Mouse (Mus musculus) splenic B cell, adult 2 months (primary cell): ENCODE measurements around the gene Ctbp2.

Source experiments
- DNase-seq: peaks from one replicate; pipeline ENCODE4 v3.0.0-alpha.2; 2011; ENCODE audit warnings: low read depth, low spot score
- H3K27me3 ChIP-seq: 2 replicates; pipeline ENCODE4 v1.6.1; 2012; ENCODE audit warnings: mild to moderate bottlenecking, low read length, moderate library complexity, mixed read lengths; ENCODE audit not compliant: control insufficient read depth, poor library complexity, insufficient read depth, severe bottlenecking
- H3K36me3 ChIP-seq: 2 replicates; pipeline ENCODE4 v1.6.1; 2012; ENCODE audit warnings: mild to moderate bottlenecking, low read length, moderate library complexity, mixed read lengths; ENCODE audit not compliant: control insufficient read depth, poor library complexity, insufficient read depth, severe bottlenecking

Ctbp2 gene

DNA sequence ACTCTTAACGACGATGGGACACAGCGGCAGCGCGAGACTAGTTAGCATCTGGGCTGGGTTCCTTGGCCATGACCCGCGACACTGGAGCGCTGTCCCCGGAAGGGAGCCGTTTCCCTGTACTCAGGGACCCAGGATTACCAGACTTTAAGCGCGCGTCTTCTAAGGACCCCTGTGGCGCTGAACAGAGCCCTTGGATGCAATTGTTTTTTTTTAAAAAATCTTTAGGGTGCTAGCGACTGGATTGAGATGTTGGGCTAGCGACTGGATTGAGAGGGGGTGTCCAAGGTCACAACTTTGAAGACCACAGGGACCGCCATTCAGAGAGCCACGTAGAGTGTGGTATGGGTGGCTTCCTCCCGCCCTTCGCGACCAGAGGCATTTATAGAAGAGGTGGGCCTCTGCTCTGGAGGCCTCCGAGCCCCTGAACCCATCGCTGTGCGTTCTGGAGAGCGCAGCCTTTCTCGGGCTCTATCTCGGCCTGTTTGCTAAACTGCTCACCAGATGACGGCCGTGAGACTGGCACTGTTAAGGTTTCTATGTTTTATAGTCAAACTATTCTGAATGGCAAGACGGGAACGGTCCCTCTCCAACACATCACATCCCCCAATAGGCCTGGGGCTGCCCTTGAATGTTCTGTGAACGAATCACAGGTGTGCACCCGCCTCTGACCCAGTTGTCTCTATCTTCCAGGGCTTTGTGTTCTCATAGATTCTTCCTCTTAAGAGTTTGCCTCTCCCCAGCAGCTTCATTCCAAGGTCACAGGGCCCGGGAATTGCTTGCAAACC lies 739 bp upstream of the Ctbp2 start:
- no peaks in the 10 kb centered on the region for H3K36me3 ChIP-seq
- no peaks in the 10 kb centered on the region for H3K27me3 ChIP-seq
- no peak for DNase-seq

DNA sequence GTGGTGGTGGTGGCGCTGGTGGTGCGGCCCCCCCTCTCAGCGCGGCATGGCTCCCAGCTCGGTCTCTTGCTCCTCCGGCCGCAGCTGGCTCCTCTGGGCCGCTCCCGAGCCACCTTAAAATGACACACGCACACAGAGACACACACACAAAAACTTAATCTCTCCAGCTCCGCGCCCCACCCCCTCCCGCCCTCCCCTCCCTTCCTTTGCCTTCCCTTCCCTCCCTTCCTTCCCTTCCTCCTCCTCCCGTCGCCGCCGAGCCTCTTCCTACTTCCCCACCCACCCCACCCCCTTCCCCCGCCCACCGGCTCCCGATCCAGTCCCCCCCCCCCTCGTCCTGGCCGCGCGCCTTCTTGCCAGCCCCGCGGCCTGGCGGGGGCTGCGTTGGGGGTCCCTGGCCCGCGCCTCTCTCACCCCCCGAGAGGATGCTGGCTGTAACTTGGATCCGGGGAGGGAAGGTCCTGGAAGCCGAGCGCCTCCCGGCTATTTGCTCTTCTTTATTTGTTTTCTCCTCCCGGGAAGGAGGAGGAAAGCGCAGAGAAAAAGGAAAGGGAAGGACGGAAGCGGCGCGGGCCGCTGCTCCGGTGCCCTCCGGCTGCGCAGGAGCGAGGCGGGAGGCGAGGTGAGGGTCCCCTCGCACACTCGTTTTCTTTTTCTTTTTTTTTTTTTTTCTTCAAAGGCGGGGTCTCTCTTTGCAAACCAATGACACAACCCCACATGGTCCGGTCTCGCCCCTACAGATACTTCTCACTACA lies 733 bp downstream of the Ctbp2 start, which contains the start of gene Fgfr2:
Gene Fgfr2, minus strand, starts transcription at position 107 of the 755 bp plus-strand sequence.
- Histone ChIP-seq H3K27me3 (no peaks in the 10 kb centered on the region), H3K36me3 (no peaks in the 10 kb centered on the region)
- no peak for DNase-seq

DNA sequence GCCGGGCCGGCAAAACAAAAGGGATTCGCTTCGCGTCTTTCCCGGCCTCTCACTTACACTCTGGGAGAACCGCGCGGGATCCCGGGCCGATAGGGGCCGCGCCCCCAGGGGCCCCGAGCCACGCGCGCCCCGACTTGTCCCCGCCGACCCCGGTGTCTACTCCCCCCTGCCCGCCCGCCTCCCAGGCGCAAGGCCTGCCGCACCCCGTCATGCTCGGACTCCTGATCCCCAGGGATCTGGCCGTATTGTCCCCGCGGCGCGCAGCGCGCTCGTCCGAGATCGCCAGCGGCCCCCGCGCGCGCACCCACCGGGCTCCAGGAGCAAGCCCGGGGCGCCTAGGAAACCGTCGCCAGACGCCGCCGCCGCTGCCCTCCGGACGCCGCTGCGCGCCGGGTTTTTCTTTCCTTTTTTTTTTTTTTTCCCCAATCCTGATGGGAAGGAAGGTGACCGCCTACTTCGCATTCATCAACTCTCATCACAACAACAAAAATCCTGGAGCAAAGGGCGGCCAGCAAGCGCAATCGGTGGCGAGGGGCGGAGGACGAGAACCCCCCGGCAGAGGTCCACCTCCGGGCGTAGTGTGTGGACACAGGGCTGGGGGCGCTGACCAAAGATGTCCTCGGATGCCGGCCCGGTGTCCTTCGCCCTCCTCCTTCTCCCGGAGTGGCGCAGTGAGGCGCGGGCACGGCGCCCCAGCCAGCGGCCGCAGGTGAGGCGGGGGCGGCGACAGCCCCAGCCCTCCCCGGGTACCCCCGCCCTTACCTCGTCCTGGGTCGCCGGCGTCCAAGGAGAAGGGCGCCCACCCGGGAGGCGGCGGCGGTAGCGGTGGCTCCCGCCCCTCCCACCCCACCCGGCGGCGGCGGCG lies 1.5 kb downstream of the Ctbp2 start:
- H3K27me3 ChIP-seq, result no peaks in the 10 kb centered on the region
- DNase-seq, result no peak

DNA sequence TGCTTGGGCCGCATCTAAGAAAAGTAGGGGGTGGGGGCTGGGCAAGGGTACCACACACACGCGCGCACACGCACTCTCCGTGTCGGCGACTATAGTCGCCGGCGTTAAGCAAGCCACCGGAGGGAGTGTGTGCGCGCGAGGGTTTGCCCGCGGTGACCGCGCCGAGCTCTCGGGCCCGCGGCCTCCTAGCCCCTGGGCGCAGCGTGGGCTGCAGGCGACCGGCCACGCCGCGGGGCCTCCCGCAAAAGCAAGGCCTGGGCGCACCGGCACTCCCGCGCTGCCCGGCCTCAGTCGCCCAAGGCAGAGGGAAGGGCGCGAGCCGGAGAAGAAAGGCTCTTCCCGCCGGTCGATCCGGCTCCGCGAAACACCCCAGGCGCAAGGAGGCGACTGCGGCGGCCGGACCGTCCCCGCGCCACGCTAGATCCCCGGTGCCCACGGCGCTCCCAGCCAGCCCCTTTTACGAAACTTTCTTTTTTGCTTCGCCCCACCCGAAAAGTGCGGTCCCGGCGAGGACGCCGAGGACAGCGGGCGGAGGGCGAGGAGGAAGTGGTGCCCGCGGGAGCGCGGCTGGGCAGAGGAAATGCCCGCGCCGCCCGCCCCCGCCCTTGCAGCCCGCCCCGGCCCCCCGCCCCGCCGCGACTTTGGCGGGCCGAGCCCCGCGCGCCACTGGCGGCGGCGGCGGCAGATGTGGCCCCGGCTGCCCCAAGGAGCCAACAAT lies 2.3 kb downstream of the Ctbp2 start:
- no peaks in the 10 kb centered on the region for H3K36me3 ChIP-seq
- H3K27me3 ChIP-seq, result no peaks in the 10 kb centered on the region
- no peak for DNase-seq

More for the DNA sequence above, 1.5 kb downstream of the Ctbp2 start:
- H3K36me3 ChIP-seq, result no peaks in the 10 kb centered on the region

DNA sequence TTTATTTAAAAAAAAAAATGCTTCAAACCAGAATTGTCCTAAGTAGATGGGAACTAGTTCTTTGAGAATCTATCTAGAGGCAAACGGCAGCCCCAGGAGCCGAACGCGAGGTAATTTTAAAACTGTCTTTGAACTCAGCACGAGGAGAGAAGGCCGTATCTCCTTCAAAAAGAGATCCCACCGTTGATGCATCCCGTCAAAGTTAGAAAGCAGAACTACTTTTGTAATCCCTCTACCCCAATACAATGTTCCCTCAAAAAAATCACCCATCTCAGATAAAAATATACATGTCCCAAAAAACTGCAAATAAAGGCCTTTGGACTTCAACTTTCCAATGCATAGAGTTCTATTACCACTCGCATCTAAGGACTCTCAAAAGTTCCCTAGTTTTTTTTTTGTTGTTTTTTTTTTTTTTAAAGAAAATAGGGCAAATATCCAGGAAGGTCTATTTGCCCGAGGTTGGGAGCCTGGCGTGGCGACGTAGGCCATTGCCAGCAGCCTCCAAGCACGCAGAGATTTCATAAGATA lies 3.0 kb downstream of the Ctbp2 start:
- H3K36me3 ChIP-seq, result no peaks in the 10 kb centered on the region
- no peak for DNase-seq

DNA sequence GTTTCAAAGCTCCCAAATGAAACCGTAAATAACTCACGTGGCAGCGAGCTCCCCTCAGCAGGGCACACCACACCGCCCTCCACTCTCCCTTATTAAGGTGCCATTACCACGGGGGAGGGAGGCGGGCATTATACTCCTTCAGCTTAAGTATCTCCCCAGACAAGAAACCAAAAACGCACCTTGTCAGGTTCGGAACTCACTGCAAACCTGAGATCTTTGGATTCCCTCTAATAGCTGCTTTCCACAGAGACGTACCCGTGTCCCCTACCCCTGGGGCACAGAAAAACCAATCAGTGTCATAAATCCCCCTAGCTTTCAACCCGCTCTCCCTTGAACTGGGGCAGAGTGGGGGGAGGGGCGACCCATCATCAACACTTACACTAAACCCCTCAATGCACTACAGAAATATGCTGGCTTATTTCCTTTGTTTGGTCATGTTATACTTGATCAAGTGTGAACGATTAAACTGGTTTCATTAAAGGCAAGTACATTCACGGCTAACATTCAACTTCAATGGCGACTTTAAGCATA lies 3.9 kb downstream of the Ctbp2 start:
- H3K36me3 ChIP-seq, result no peaks in the 10 kb centered on the region
- DNase-seq, result no peak
- no peaks in the 10 kb centered on the region for H3K27me3 ChIP-seq

More for the DNA sequence above, 3.0 kb downstream of the Ctbp2 start:
- H3K27me3 ChIP-seq, result no peaks in the 10 kb centered on the region

DNA sequence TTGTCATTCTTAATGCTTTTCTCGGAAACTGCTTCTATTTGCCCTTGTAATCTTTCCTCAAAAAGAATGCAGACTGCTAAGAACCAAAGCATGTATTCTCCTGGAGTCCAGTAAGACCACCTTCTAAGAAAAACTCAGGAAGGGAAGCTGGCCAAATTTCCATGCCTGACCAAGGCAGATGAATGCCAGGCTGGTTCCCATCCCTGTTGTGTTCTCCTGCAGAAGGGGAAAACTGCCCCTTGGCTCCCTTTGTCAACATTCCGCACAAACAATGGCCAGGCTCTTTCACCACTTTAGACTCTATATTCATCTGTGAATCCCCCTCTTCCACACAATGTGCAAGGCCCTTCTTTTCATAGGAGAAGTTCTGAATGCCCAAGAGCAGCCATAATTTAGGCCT lies 6.3 kb downstream of the Ctbp2 start:
- no peak for DNase-seq
- H3K36me3 ChIP-seq, result no peaks in the 10 kb centered on the region
- H3K27me3 ChIP-seq, result no peaks in the 10 kb centered on the region

DNA sequence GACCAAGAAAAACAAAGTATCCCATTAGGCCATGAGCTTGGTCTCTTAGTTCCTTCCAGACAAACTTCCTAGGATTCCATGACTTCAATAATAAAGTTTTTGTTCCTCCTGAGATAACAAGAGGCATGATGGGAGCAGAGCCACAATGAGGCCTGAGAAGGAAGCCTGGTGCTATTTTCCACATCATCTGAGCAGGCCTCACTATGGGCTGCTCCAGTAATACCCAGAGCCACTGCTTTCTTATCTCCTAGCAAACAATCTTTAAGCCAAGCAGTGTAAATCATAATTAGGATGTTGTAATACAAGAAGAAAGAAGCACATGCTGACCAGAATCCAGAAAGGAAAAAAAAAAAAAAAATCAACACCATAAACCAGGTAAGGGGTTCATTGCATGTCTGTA lies 7.6 kb downstream of the Ctbp2 start:
- H3K27me3 ChIP-seq, result no peaks in the 10 kb centered on the region
- DNase-seq, result no peak
- no peaks in the 10 kb centered on the region for H3K36me3 ChIP-seq

DNA sequence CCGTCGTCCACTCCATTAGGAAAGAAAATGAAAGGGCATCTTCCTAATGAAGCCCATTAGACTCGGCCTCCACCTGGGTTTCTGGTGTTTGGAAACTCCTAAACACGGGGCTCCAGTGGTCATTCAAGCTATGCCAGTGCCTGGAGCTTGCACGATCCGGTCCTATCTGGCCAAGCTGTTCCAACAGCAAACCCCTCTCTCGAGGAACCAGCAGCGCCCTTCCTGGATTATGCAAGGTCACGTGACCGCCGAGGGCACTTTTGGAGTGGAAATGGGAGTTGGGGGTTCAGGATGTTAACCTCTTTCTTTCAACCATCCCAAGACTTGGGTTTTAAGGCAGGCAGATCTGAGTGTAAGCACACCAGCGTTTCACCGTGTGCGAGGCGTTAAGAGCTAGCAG lies 8.3 kb downstream of the Ctbp2 start:
- no peak for DNase-seq
- H3K27me3 ChIP-seq, result no peaks in the 10 kb centered on the region
- no peaks in the 10 kb centered on the region for H3K36me3 ChIP-seq

DNA sequence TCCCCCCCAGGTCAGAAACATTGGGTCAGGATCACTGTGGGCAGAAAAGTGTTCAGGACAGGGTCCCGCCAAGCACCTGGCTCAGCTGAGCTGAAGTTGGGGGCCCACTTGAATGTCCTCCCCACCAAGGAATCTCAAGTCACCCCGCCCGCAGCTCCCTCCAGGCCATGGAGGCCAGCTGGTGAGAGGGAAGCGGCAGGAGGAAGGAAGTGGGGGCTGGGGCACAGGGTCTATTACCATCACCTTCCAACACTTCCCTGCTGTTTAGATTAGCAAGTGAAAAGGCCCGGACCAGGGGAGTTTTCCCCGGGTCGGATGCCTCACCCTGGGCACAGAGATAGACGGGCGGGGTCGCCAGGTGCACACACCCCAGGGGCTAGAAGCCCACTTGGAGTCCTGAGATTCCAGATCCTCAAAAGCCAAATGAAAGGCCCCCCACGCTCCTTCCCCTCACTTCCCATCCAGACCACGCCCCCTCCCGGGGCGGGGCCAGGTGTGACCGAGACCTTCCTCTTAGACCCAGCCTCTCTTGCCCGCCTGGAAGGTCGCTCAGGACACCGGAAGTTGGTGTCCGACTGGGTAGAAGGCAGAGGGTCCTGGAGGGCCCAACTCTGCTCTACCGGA lies 9.2 kb downstream of the Ctbp2 start:
- no peak for DNase-seq
- Histone ChIP-seq H3K36me3 (no peaks in the 10 kb centered on the region), H3K27me3 (no peaks in the 10 kb centered on the region)

DNA sequence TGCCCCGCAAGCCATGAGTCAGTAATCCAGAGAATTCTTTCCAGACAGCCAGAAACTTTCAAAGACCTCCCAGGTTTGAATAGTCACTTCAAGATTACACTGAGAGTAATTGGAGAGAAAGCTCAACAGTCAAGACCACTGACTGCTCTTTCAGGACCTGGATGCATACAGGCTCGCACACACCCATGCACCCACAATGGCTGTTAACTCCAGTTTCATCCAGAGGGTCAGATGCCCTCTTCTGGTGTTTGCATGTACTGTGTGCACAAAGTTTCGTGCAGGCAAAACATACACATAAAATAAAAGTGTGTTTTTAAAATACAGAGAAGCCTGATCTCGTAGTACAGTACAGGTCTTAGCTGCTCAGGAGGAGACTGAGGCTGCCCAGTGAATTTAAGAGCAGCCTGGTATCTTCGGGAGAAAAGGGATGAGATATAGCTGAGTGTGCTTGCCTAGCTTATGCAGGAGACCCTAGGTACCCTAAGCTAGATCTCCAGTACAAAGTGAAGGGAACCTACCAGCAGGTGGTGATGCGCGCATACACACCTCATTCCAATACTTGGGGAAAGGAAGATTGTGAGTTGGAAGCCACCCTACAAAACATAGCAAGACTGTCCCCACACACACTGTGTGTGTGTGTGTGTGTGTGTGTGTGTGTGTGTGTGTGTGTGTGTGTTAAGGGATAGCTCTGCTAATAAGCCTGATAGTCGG lies 10.8 kb downstream of the Ctbp2 start:
- Histone ChIP-seq H3K36me3 (no peaks in the 10 kb centered on the region), H3K27me3 (no peaks in the 10 kb centered on the region)
- DNase-seq, result no peak

DNA sequence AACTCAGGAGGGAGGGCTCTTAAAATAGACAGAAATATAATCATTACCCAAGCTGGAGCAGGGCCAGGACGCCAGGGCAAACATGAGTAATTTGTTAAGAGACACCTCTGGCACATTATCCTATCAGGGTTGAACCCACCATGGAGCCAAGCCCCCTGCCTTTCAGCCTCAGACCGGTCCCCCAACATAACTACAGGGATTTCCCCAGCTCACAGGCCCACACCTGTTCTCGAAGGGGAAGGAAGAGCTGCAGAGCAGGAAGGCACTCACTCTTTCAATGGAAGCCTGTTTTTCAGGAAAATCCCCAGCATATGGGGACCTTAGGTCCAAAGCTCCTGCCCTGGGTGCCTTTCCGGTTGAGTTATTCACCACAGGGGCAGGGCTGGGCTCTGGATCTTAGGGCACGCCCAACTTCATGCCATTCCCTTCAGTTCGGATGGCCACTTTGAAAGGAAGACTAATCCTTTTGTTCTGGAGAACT lies 11.8 kb downstream of the Ctbp2 start:
- no peak for DNase-seq
- no peaks in the 10 kb centered on the region for H3K27me3 ChIP-seq

DNA sequence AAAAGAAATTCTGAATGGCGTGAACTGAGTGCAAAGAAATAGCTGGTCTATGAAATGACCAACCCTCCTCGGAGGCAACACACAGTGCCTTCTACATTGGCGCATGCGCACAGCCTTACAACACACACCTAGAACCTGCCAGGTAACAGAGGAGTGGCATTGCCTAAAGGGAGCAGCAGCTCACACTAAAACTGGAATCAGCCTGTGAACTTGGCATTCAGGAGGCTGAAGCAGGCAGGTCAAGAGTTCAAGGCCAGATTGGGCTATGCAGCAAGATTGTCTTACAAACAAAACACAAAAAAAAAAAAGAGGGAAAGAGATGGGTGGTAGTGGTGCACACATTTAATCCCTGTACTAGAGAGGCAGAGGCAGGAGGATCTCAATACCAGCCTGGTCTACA lies 14.7 kb downstream of the Ctbp2 start:
- Histone ChIP-seq H3K27me3 (no peaks in the 10 kb centered on the region), H3K36me3 (no peaks in the 10 kb centered on the region)
- DNase-seq, result no peak

More for the DNA sequence above, 11.8 kb downstream of the Ctbp2 start:
- H3K36me3 ChIP-seq, result no peaks in the 10 kb centered on the region
